Mouse (Mus musculus) bone marrow, adult 2 months (tissue): Measurements from ENCODE around the gene Lhx3. TPM values are rescaled to one million over a fixed set of nuclear protein-coding genes. Genes with fewer than 3 reads are reported as not detected.

ENCODE experiments used
- H3K27ac ChIP-seq: fragments of 200-500 bp; 2 replicates; pipeline ENCODE4 v1.5.1; 2012; ENCODE audit warnings: low read depth, mild to moderate bottlenecking, control low read depth, inconsistent platforms, low read length; ENCODE audit not compliant: control insufficient read depth, poor library complexity, insufficient read depth
- H3K4me1 ChIP-seq: fragments of 200-500 bp; 2 replicates; pipeline ENCODE4 v1.6.1; 2011; ENCODE audit warnings: low read length; ENCODE audit not compliant: control insufficient read depth, insufficient read depth
- H3K4me3 ChIP-seq: fragments of 200-500 bp; replicated peaks from 2 replicates; pipeline ENCODE3; 2011; ENCODE audit warnings: mild to moderate bottlenecking, low read depth, low read length, control low read depth; ENCODE audit not compliant: control insufficient read depth
- CTCF ChIP-seq: fragments of 200-500 bp; IDR thresholded peaks from 2 replicates; pipeline ENCODE4 v1.5.1; 2011; ENCODE audit warnings: low read length, control low read depth; ENCODE audit not compliant: control insufficient read depth, insufficient read depth
- POLR2A ChIP-seq: fragments of 200-500 bp; IDR thresholded peaks from 2 replicates; pipeline ENCODE4 v1.6.1; 2011; ENCODE audit warnings: low read depth, mild to moderate bottlenecking, control low read depth, low read length, borderline replicate concordance; ENCODE audit not compliant: control insufficient read depth
- WGBS: fragments of 180-500 bp; shearing (Covaris S2); methylation state at CpG from one replicate; pipeline ENCODE4 v1.1.7; 2018; 5-methylcytosine and 5-hydroxymethylcytosine counted together
- polyA plus RNA-seq: library from polyadenylated mRNA; stranded (reverse); fragments of >200 nt; gene quantifications from 2 replicates; pipeline ENCODE4 v1.2.4, GENCODE M21; 2011; ENCODE audit warnings: low replicate concordance; ENCODE audit not compliant: missing spikeins, insufficient read depth, insufficient read length

The Lhx3 gene
- not detected in 2 replicates for polyA plus RNA-seq

DNA sequence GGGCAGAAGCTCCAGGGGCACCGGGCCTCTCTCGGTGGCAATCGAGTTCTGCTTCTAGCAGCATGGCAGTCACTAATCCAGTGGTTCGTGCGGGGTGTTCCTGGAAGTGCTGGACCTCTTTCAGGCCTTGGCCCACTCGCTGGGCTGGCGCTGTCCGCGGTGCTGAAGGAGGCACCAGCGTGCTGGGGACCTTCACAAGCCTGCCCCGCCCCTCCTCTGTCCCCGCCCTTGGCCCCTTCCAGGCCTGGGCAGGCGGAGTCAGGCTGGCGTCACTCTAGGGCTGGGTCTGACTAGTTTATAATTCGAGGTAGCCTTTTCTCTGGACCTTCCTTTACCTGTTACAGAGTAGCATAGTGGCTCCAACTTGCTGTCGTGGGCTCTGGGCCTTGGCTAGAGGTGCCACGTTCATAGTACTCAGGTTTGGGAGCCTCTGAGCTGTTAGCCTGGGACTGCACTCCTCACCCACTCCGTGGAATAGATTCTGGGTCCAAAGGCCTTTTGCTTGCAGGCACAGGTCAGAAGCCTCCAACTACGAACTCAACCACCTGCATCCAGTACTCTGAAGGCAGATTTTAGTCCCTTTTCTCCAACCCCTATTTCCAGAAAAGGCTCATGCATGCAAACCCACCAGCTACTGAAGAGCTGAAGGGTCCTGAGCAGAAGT, at the start of gene Lhx3:
TSS of gene Lhx3 (minus strand) at position 164 of the 664 bp plus-strand sequence.
- WGBS, result 12% methylated on average over 19 of the region's 19 CpGs
- no peak within 1 kb of the TSS for H3K27ac ChIP-seq
- TF ChIP-seq CTCF (no peak), POLR2A (no peak)
- H3K4me1 ChIP-seq, result no peaks in the 10 kb centered on the region
- no peak within 1 kb of the TSS for H3K4me3 ChIP-seq

DNA sequence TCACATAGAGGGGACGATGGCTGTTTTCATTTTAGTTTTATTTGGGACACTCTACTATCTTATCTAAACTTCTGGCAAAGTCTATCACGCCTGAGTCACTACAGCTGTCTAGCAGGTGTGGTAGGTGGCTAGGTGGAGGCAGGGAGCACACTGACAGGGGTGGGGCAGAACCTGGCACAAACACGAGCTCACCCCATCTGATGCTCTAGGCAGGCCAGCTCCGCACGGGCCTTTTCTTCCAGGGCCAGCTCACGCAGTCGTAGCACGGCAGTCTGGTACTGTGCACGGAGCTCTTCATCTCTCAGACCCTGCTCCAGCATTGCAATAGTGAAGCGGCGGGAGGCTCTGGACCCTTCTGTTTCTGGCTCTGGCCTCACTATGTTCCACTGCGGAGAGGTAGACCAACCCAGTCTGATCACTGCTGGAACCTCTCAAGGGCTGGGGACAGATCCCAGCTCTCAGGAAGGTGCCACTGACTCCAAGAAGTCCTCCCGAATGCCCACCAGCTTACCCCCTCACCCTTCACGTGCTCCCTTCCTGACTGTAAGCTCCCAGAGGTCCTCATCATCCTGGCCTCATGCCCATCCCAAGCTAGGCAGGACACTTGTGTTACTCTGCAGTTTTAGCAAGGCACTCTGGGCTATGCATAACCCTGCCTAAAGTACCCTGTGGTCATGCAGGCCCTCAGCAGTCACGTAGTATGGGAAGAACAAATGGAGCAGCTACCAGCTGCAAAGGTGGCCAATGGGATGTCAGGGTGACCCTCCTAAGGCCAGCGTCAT, 49.4 kb upstream of the Lhx3 start:
- WGBS, result 82% methylated on average over 16 of the region's 16 CpGs
- no peaks in the 10 kb centered on the region for H3K4me1 ChIP-seq
- no peak overlapping the region for H3K4me3 ChIP-seq
- H3K27ac ChIP-seq, result no peak overlapping the region
- TF ChIP-seq POLR2A, result no peak
- no peak for TF ChIP-seq CTCF

DNA sequence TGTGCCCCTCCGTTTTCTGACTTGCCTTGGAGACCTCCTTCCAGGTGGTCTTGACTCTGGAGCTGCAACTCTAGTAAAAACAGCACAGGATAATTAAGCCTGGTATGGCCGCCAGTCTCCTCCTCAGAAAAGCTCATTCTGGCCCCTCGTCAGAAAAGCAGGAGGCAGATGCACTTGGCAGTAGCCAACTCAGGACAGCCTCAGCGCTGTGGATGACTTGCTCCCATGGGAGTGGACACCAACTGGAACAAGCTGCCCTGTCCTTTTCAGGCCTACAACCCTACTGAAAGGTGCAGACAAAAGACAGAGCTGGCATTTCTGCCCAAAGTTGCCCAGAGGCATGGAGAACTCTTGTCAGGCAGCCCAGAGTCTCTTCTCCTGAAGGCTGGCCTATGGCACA, 46.7 kb upstream of the Lhx3 start:
- no peak overlapping the region for H3K27ac ChIP-seq
- WGBS, result 76% methylated on average over 4 of the region's 4 CpGs
- H3K4me3 ChIP-seq, result no peak overlapping the region
- H3K4me1 ChIP-seq, result no peaks in the 10 kb centered on the region
- TF ChIP-seq POLR2A (no peak), CTCF (no peak)

DNA sequence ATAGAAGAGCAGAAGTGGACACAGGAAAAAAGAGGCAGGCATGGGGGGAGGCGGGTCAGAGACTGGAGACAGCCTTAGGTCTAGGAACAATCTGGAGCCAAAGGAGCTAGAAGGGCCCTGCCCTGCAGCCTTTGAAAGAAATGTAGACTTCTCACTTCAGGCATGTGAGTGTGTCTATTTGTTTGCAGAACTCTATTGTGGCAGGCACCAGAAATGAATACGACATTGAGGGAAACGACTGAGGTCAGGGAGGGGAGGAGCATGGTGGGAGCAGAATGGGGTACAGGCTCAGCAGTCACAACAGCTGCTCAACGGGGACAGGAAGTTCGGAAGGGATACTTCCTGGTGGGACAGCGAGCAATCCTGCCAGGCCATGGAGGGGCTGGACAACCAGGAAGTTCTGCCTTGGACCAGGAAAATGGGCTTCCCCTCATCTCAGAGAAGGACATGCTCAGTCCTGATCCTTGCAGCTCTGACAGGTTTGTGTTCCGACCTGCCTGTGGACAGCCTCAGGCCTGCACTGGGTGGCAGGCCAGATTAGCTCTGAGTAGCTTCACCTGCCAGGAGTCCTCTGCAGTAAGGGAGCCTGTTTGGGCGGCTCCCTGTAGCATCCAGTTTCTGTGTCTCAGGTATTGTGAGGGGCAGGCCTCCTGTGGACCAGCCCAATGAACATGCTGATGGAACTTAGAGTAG, 44.6 kb upstream of the Lhx3 start:
- Histone ChIP-seq H3K4me3 (no peak overlapping the region), H3K27ac (no peak overlapping the region), H3K4me1 (no peaks in the 10 kb centered on the region)
- WGBS, result 31% methylated on average over 8 of the region's 8 CpGs
- TF ChIP-seq POLR2A (no peak), CTCF (no peak)

DNA sequence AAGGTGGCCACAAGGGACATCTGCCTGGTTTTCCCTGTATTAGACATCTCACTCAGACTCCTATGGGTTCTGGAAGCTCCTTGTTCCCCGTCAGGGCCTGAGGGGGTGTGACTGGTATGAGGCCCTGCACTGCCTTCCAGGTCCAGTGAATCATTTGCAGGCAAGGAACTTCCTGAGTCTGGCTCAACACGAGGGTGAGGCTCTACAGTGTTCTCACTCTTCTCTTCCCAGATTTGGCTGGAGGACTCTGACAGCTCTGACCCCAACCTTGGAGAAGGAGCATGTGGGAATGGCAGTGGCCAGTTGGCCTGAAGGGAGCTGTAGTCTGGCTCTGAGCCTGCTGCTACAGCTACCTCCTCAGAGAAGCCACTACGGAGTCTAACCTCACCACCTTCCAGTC, 39.4 kb upstream of the Lhx3 start:
- WGBS, result 50% methylated on average over 3 of the region's 3 CpGs
- H3K4me1 ChIP-seq, result no peaks in the 10 kb centered on the region
- H3K4me3 ChIP-seq, result no peak overlapping the region
- H3K27ac ChIP-seq, result no peak overlapping the region
- TF ChIP-seq CTCF (no peak), POLR2A (no peak)

DNA sequence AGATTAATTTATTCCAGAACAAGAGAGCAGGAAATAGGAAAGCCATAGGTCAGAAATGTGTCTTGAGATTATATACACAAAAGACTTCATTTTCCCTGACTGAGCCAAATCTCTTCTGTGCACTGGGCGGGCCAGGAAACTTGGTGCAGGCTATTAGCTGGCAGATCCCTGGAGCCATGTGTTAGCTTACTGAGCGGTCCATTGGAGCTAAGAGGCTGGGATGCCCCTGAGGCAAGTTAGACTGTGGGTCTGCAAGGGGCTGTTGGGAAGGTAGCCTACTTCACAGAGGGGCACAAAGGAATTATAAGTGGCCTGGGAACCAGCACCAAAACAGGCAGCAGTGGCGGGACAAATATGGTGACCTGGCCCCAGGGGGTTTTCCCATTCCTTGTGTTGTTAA, 32.8 kb upstream of the Lhx3 start:
- WGBS, result 78% methylated on average over 3 of the region's 3 CpGs
- TF ChIP-seq POLR2A (no peak), CTCF (no peak)
- Histone ChIP-seq H3K4me1 (no peaks in the 10 kb centered on the region), H3K27ac (no peak overlapping the region), H3K4me3 (no peak overlapping the region)

DNA sequence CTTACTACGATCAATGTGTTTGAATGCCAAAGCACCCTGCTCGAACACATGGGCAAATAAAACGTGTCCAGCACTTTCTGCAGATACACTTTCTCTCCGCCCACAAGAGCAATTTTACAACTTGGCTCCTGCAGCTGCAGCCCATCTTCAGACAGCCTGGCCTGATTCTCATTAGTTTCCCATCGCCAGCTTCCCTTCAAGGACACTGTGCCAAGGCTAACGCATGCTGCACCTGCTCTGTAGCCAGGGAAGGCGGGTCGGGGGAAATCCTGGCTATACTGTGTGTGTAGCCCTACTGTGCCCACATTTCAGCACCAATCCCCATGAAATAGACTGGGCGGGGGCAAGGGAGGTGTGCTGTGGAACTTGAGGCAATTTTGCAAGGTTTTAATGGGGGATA, 32.2 kb upstream of the Lhx3 start:
- WGBS, result 72% methylated on average over 9 of the region's 9 CpGs
- TF ChIP-seq CTCF (no peak), POLR2A (no peak)
- no peak overlapping the region for H3K4me3 ChIP-seq
- no peaks in the 10 kb centered on the region for H3K4me1 ChIP-seq
- H3K27ac ChIP-seq, result no peak overlapping the region

DNA sequence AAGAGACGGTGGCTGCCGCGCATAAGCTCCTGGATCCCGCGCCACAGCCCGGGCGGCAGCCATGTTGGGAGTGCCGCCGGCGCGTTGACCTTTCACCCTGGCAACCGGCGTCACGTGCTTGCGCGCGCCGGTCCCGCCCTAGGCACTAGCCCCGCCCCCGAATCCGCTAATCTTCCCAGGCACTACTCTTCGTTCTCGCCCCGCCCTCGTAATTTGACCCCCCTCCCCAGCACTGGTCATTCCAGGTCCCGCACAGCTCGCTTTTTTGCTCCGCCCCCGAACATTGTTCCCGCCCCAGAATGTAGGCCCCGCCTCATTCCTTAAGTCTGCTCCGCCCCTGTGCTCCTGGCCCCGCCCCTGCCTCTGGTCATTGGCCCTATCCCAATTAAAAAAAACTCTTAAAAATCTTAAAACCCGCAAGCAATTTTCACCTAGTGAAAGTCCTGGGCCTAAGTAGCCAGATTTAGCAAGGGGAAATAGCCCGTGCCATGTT, 29.2 kb upstream of the Lhx3 start, which contains the start of gene Qsox2:
TSS of gene Qsox2 (minus strand) at position 236 of the 493 bp plus-strand sequence.
- no peak for TF ChIP-seq CTCF
- peak; percentile 65; the same call in 1 of the 2 replicates for TF ChIP-seq POLR2A
- under 1% methylated on average over 36 of the region's 36 CpGs for WGBS
- Histone ChIP-seq H3K27ac (peak within 1 kb of the TSS; percentile 37; the same call in 1 of the 2 replicates), H3K4me3 (peak within 1 kb of the TSS; percentile 90), H3K4me1 (peaks cover 1% of the 10 kb centered on the region; the same call in 1 of the 2 replicates)
